Mouse (Mus musculus) erythroblast, embryonic 14.5 days (primary cell): ENCODE data around the gene Dnajc25. TPM values are rescaled to one million over a fixed set of nuclear protein-coding genes. Genes with fewer than 3 reads are reported as not detected.

Source experiments
- H3K27me3 ChIP-seq: 2 replicates; pipeline ENCODE4 v1.6.1; 2012; ENCODE audit warnings: inconsistent platforms; ENCODE audit not compliant: control insufficient read depth
- H3K36me3 ChIP-seq: 2 replicates; pipeline ENCODE4 v1.6.1; 2012; ENCODE audit warnings: mild to moderate bottlenecking, inconsistent platforms; ENCODE audit not compliant: control insufficient read depth
- H3K4me1 ChIP-seq: 2 replicates; pipeline ENCODE4 v1.6.1; 2012; ENCODE audit warnings: inconsistent platforms; ENCODE audit not compliant: control insufficient read depth
- H3K4me3 ChIP-seq: replicated peaks from 2 replicates; pipeline ENCODE3; 2012; ENCODE audit warnings: moderate library complexity, mild to moderate bottlenecking, inconsistent platforms
- H3K9me3 ChIP-seq: 2 replicates; pipeline ENCODE4 v1.6.1; 2012; ENCODE audit warnings: low read length, inconsistent platforms, mixed read lengths; ENCODE audit not compliant: control insufficient read depth
- GATA1 ChIP-seq: IDR thresholded peaks from 2 replicates; pipeline ENCODE4 v1.6.1; 2012; ENCODE audit warnings: low read length, inconsistent platforms, mixed read lengths
- TAL1 ChIP-seq: IDR thresholded peaks from 3 replicates; pipeline ENCODE4 v1.6.1; 2012; ENCODE audit warnings: low read length, inconsistent platforms, mixed read lengths
- polyA plus RNA-seq: library from polyadenylated mRNA; stranded (reverse); fragments of >175 nt; gene quantifications from 2 replicates; pipeline ENCODE4 v1.2.3, GENCODE M21; 2012

Dnajc25 gene
- polyA plus RNA-seq, 1 experiment = 0.32 TPM

GRCm38 (mm10) chr4:58985157-58985648 is 9.7 kb upstream of the Dnajc25 start:
- Histone ChIP-seq H3K4me1 (peaks cover 45% of the 10 kb centered on the region), H3K9me3 (no peaks in the 10 kb centered on the region), H3K36me3 (peaks cover 2% of the 10 kb centered on the region; the same call in 1 of the 2 replicates), H3K4me3 (no peak overlapping the region), H3K27me3 (no peaks in the 10 kb centered on the region)
- TF ChIP-seq TAL1 (no peak), GATA1 (no peak)

DNA sequence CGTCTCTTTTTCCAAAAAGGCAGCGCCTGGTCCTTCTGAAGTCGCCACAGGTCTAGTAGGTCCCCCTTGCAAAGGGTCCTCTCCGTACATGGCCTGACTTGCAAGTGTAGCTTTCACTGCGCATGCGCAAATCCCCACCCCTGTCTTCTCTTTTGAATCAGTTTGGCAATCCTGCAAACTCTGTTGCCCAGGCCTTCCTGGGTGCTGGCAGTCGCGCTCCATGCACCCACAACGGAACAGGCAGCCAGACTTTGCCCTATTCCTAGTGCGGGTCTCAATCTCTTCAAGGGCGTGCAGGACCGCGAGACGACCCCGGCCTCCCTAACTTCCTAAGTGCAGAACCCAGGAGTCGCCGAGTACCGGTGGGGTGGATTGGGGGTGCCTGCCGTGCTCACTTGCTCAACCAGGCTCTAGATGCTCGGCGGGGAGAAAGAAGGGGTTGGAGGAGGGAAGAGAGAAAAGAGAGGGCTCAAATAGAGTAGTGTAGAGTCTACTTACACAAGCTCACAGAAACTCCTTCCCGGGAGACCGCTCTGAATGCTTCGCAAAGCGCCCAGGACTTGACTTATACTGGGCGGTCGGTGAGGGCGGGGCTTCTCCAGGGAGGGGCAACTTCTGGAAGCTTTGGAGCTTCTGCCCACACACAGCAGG is 8.2 kb upstream of the Dnajc25 start, which contains the start of gene Ptgr1:
TSS of gene Ptgr1 (minus strand) at position 580 of the 651 bp plus-strand sequence.
- H3K27me3 ChIP-seq = no peaks in the 10 kb centered on the region
- H3K36me3 ChIP-seq = no peaks in the 10 kb centered on the region; the same call in 1 of the 2 replicates
- H3K4me3 ChIP-seq = peak within 1 kb of the TSS; percentile 72
- no peaks in the 10 kb centered on the region for H3K9me3 ChIP-seq
- TF ChIP-seq GATA1 = no peak
- no peak for TF ChIP-seq TAL1
- H3K4me1 ChIP-seq = peaks cover 59% of the 10 kb centered on the region

- H3K36me3 ChIP-seq = no peaks in the 10 kb centered on the region
- no peaks in the 10 kb centered on the region for H3K9me3 ChIP-seq
- TF ChIP-seq TAL1 = no peak
- no peak for TF ChIP-seq GATA1
- no peak overlapping the region for H3K4me3 ChIP-seq
- peaks cover 79% of the 10 kb centered on the region for H3K4me1 ChIP-seq
- no peaks in the 10 kb centered on the region for H3K27me3 ChIP-seq
Observed at GRCm38 (mm10) chr4:58989303-58989898, 5.5 kb upstream of the Dnajc25 start.

GRCm38 (mm10) chr4:58990609-58991434 is 4.0 kb upstream of the Dnajc25 start:
- H3K9me3 ChIP-seq = no peaks in the 10 kb centered on the region
- H3K4me3 ChIP-seq = no peak overlapping the region
- H3K4me1 ChIP-seq = peaks cover 80% of the 10 kb centered on the region
- no peaks in the 10 kb centered on the region for H3K27me3 ChIP-seq
- H3K36me3 ChIP-seq = no peaks in the 10 kb centered on the region
- TF ChIP-seq GATA1 (no peak), TAL1 (no peak)

- no peak for TF ChIP-seq TAL1
- peak overlapping the region; percentile 21 for H3K4me3 ChIP-seq
- H3K4me1 ChIP-seq = peaks cover 66% of the 10 kb centered on the region
- no peaks in the 10 kb centered on the region for H3K36me3 ChIP-seq
- H3K27me3 ChIP-seq = no peaks in the 10 kb centered on the region
- no peaks in the 10 kb centered on the region for H3K9me3 ChIP-seq
Observed at GRCm38 (mm10) chr4:58992195-58992594, 2.7 kb upstream of the Dnajc25 start.

DNA sequence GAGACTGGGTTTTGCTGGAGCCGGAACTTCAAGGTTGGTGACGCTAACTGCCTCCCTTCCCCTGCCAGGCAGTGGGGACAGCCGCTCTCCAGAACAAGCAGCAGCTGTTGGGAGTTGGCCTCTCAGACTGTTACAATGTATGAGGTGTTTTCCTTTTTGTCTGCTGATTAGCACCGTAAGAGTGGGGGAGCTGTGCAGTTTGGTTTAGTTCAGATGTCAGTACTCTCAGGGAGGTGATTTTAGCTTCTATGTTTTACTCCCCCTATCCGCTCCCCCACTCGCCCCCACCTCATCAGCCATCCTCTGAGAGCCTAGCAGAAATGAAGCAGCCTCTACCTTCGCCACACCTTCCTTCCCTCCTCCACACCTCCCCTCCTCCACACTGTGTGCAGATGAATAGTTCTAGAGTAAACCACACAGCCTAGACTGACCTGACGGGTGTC is 410 bp downstream of the Dnajc25 start:
- H3K27me3 ChIP-seq = no peaks in the 10 kb centered on the region
- no peaks in the 10 kb centered on the region for H3K36me3 ChIP-seq
- no peaks in the 10 kb centered on the region for H3K9me3 ChIP-seq
- H3K4me1 ChIP-seq = peaks cover 53% of the 10 kb centered on the region
- TF ChIP-seq TAL1 (no peak), GATA1 (no peak)
- no peak overlapping the region for H3K4me3 ChIP-seq

GRCm38 (mm10) chr4:58997081-58997480 is 2.2 kb downstream of the Dnajc25 start:
- H3K36me3 ChIP-seq = no peaks in the 10 kb centered on the region

GRCm38 (mm10) chr4:58998688-58999087 is 3.8 kb downstream of the Dnajc25 start:
- TF ChIP-seq TAL1 (no peak), GATA1 (no peak)
- no peak overlapping the region for H3K4me3 ChIP-seq
- no peaks in the 10 kb centered on the region for H3K9me3 ChIP-seq
- no peaks in the 10 kb centered on the region for H3K36me3 ChIP-seq
- H3K4me1 ChIP-seq = peaks cover 36% of the 10 kb centered on the region
- no peaks in the 10 kb centered on the region for H3K27me3 ChIP-seq

More at GRCm38 (mm10) chr4:58997081-58997480, 2.2 kb downstream of the Dnajc25 start:
- Histone ChIP-seq H3K4me3 (no peak overlapping the region), H3K27me3 (no peaks in the 10 kb centered on the region), H3K4me1 (peaks cover 37% of the 10 kb centered on the region), H3K9me3 (no peaks in the 10 kb centered on the region)
- TF ChIP-seq GATA1 = no peak
- TF ChIP-seq TAL1 = no peak

- no peaks in the 10 kb centered on the region for H3K27me3 ChIP-seq
- no peaks in the 10 kb centered on the region for H3K9me3 ChIP-seq
- no peaks in the 10 kb centered on the region for H3K36me3 ChIP-seq
- H3K4me3 ChIP-seq = no peak overlapping the region
- TF ChIP-seq TAL1 = no peak
- no peak for TF ChIP-seq GATA1
- H3K4me1 ChIP-seq = peaks cover 40% of the 10 kb centered on the region
Observed at GRCm38 (mm10) chr4:58999686-59000085, 4.8 kb downstream of the Dnajc25 start.
